Mouse (Mus musculus): ENCODE results near the gene Sobp. TPM values are rescaled to one million over a fixed set of nuclear protein-coding genes. Genes with fewer than 3 reads are reported as not detected.

Sobp gene
- polyA plus RNA-seq, 1 experiment from 2014 or later, result 15.6 TPM

GRCm38 (mm10) chr10:43173828-43174325 lies 453 bp downstream of the Sobp start:
- H3K27ac ChIP-seq, result peak overlapping the region; percentile 99
- peaks cover 9% of the 10 kb centered on the region for H3K27me3 ChIP-seq
- H3K9me3 ChIP-seq, result no peaks in the 10 kb centered on the region
- H3K36me3 ChIP-seq, result no peaks in the 10 kb centered on the region
- H3K4me2 ChIP-seq (replicated peaks), result peak overlapping the region; percentile 78
- peaks cover 44% of the 10 kb centered on the region for H3K4me1 ChIP-seq (replicated peaks)
- ATAC-seq, result peak; percentile 72
- H3K4me3 ChIP-seq (replicated peaks), result peak overlapping the region; percentile 89
- WGBS, result 0% methylated on average over 27 of the region's 38 CpGs
- H3K9ac ChIP-seq (replicated peaks), result peak overlapping the region; percentile 98

DNA sequence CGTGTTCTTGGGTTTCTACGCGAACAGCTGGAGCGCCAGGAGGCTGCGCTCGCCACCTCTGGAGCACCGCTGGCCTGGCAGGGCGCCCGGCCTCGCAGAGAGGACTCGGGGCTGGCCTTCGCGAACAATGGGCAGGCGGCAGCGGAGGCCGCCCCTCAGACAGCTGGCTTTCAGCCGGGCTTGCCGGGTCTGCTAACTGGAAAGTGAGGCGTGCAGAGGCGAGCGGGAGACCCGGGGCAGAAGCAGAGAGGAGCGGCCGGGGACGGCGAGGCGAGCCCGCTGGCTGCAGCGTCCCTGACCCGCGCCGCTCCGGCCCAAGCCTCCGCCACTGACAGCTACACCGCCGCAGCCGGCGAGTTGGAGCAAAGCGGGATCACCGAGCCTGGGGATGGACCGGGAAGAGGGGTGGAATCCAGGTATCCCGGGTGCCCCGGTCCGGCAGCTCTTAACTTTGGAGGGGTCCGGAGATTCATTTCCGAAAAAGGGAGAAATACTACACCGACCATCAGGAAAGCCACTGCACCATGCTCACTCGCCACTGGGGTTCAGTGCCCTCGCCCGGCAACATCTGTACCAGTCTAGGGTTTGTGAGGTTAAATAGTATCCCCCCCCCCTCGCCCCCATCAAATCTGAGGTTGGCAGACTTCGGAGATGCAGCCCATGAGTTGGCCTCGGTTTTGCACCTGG lies 1.0 kb downstream of the Sobp start:
- Histone ChIP-seq H3K9ac (replicated peaks) (peak overlapping the region; percentile 98), H3K27me3 (peaks cover 9% of the 10 kb centered on the region), H3K36me3 (no peaks in the 10 kb centered on the region), H3K4me2 (replicated peaks) (peak overlapping the region; percentile 78), H3K4me1 (replicated peaks) (peaks cover 47% of the 10 kb centered on the region), H3K4me3 (replicated peaks) (peak overlapping the region; percentile 89), H3K27ac (peak overlapping the region; percentile 99), H3K9me3 (no peaks in the 10 kb centered on the region)
- under 1% methylated on average over 53 of the region's 53 CpGs for WGBS
- ATAC-seq, result peak; percentile 41

GRCm38 (mm10) chr10:43172554-43172953 lies 1.8 kb downstream of the Sobp start:
- Histone ChIP-seq H3K27me3 (peaks cover 9% of the 10 kb centered on the region), H3K36me3 (no peaks in the 10 kb centered on the region), H3K4me3 (replicated peaks) (peak overlapping the region; percentile 89), H3K9ac (replicated peaks) (peak overlapping the region; percentile 98), H3K4me1 (replicated peaks) (peaks cover 54% of the 10 kb centered on the region), H3K27ac (no peak overlapping the region), H3K4me2 (replicated peaks) (peak overlapping the region; percentile 78), H3K9me3 (no peaks in the 10 kb centered on the region)
- 2% methylated on average over 8 of the region's 8 CpGs for WGBS
- ATAC-seq, result no peak

DNA sequence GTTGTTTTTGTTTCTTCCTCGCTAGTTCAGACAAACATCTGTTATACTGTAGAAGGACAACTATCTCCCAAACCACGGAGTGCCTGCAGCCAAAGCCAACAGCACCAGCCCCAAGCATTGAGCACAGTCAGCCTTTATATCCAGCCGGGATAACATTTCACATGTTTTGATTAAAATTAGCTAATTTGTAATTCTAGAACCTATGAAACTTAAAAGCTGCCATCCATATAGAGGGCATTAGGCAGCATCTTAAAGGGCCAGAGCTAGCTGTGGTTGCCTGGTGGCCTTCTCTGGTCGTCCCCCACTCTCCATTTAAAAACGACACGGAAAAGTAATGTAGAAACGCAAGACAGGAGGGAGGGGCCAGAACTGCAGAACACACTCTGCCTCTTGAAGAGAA lies 2.3 kb downstream of the Sobp start:
- Histone ChIP-seq H3K4me3 (replicated peaks) (peak overlapping the region; percentile 89), H3K4me1 (replicated peaks) (peaks cover 57% of the 10 kb centered on the region), H3K27me3 (peaks cover 7% of the 10 kb centered on the region), H3K9me3 (no peaks in the 10 kb centered on the region), H3K9ac (replicated peaks) (peak overlapping the region; percentile 98), H3K36me3 (no peaks in the 10 kb centered on the region), H3K4me2 (replicated peaks) (peak overlapping the region; percentile 78), H3K27ac (no peak overlapping the region)
- ATAC-seq, result no peak
- 5% methylated on average over 7 of the region's 7 CpGs for WGBS

DNA sequence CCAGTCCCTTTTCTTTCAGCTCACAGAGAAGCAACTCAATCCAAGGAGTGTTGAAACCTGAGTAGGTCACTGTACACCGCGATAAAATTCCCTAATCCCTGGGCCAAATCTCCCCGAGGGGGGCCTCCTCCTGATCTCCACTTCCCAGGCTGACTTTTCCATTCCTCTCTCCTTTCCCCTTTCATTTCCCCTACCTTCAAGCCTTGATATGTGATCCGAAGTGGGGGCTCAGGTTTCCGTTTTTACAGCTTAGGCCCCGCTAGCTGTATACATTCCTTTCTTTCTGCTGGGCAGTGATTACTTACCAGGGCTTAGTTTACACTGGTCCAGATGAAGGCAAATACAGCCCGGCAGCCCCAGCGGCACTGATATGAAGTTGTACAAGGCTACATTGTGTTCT lies 3.2 kb downstream of the Sobp start:
- Histone ChIP-seq H3K4me2 (replicated peaks) (peak overlapping the region; percentile 78), H3K36me3 (no peaks in the 10 kb centered on the region), H3K27me3 (peaks cover 2% of the 10 kb centered on the region; the same call in 1 of the 2 replicates), H3K9me3 (peaks cover 2% of the 10 kb centered on the region; the same call in 1 of the 2 replicates), H3K4me3 (replicated peaks) (peak overlapping the region; percentile 89), H3K27ac (peak overlapping the region; percentile 44; the same call in 1 of the 2 replicates), H3K9ac (replicated peaks) (peak overlapping the region; percentile 67), H3K4me1 (replicated peaks) (peaks cover 57% of the 10 kb centered on the region)
- WGBS, result 2% methylated on average over 8 of the region's 8 CpGs
- no peak for ATAC-seq

GRCm38 (mm10) chr10:43168847-43169246 lies 5.5 kb downstream of the Sobp start:
- no peak overlapping the region for H3K27ac ChIP-seq
- peaks cover 49% of the 10 kb centered on the region for H3K4me1 ChIP-seq (replicated peaks)
- peaks cover 2% of the 10 kb centered on the region; the same call in 1 of the 2 replicates for H3K9me3 ChIP-seq
- no peak overlapping the region for H3K9ac ChIP-seq (replicated peaks)
- H3K4me2 ChIP-seq (replicated peaks), result peak overlapping the region; percentile 11
- H3K27me3 ChIP-seq, result no peaks in the 10 kb centered on the region
- ATAC-seq, result no peak
- no peak overlapping the region for H3K4me3 ChIP-seq (replicated peaks)
- WGBS, result 75% methylated on average over 7 of the region's 7 CpGs
- H3K36me3 ChIP-seq, result no peaks in the 10 kb centered on the region

- H3K36me3 ChIP-seq, result no peaks in the 10 kb centered on the region
- peaks cover 2% of the 10 kb centered on the region; the same call in 1 of the 2 replicates for H3K9me3 ChIP-seq
- H3K4me3 ChIP-seq (replicated peaks), result no peak overlapping the region
- H3K27me3 ChIP-seq, result no peaks in the 10 kb centered on the region
- H3K9ac ChIP-seq (replicated peaks), result no peak overlapping the region
- H3K27ac ChIP-seq, result no peak overlapping the region
- no peak for ATAC-seq
- peaks cover 48% of the 10 kb centered on the region for H3K4me1 ChIP-seq (replicated peaks)
- H3K4me2 ChIP-seq (replicated peaks), result no peak overlapping the region
- WGBS, result 97% methylated on average over 3 of the region's 3 CpGs
These were observed 7.5 kb downstream of the Sobp start for GRCm38 (mm10) chr10:43166817-43167216.

- 97% methylated on average over 1 of the region's 1 CpGs for WGBS
- Histone ChIP-seq H3K27ac (no peak overlapping the region), H3K4me3 (replicated peaks) (no peak overlapping the region), H3K4me2 (replicated peaks) (no peak overlapping the region), H3K9me3 (peaks cover 2% of the 10 kb centered on the region; the same call in 1 of the 2 replicates), H3K4me1 (replicated peaks) (peaks cover 43% of the 10 kb centered on the region), H3K9ac (replicated peaks) (no peak overlapping the region), H3K36me3 (no peaks in the 10 kb centered on the region), H3K27me3 (no peaks in the 10 kb centered on the region)
- ATAC-seq, result no peak
These were observed 8.2 kb downstream of the Sobp start for GRCm38 (mm10) chr10:43166146-43166545.

- WGBS, result 95% methylated on average over 2 of the region's 2 CpGs
- H3K27ac ChIP-seq, result no peak overlapping the region
- no peaks in the 10 kb centered on the region for H3K27me3 ChIP-seq
- ATAC-seq, result no peak
- H3K9me3 ChIP-seq, result peaks cover 2% of the 10 kb centered on the region; the same call in 1 of the 2 replicates
- peaks cover 6% of the 10 kb centered on the region for H3K36me3 ChIP-seq
- H3K4me2 ChIP-seq (replicated peaks), result no peak overlapping the region
- no peak overlapping the region for H3K9ac ChIP-seq (replicated peaks)
- H3K4me1 ChIP-seq (replicated peaks), result peaks cover 28% of the 10 kb centered on the region
- H3K4me3 ChIP-seq (replicated peaks), result no peak overlapping the region
These were observed 9.9 kb downstream of the Sobp start for GRCm38 (mm10) chr10:43164406-43164805.

- peaks cover 6% of the 10 kb centered on the region for H3K36me3 ChIP-seq
- no peaks in the 10 kb centered on the region for H3K27me3 ChIP-seq
- H3K4me1 ChIP-seq (replicated peaks), result peaks cover 18% of the 10 kb centered on the region
- peak overlapping the region; percentile 6; the same call in 1 of the 2 replicates for H3K4me3 ChIP-seq (replicated peaks)
- H3K4me2 ChIP-seq (replicated peaks), result peak overlapping the region; percentile 27
- H3K9me3 ChIP-seq, result peaks cover 2% of the 10 kb centered on the region; the same call in 1 of the 2 replicates
- no peak overlapping the region for H3K9ac ChIP-seq (replicated peaks)
- ATAC-seq, result peak; percentile 73
- peak overlapping the region; percentile 81 for H3K27ac ChIP-seq
- 50% methylated on average over 12 of the region's 12 CpGs for WGBS
These were observed 12.0 kb downstream of the Sobp start for GRCm38 (mm10) chr10:43162318-43162717.

DNA sequence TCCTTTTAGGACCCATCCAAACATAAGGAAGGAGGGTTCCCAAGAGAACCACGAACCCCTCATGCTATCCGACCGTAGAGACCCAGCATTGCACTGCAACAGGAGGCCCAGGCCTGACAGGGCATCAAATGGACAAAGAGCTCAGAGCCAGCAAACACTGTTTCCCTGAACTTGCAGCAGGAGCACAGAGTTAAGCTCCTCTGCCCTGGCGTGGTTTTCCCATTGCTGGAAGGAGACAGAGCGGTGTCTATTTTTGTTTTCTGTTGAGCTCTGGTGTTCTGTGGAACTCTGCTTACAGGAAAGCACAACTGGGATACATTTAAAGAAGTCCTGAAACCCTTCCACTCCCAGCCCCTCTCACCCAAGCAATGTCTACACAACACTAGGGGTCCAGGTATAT lies 15.0 kb downstream of the Sobp start:
- H3K27me3 ChIP-seq, result no peaks in the 10 kb centered on the region
- peaks cover 36% of the 10 kb centered on the region for H3K4me1 ChIP-seq (replicated peaks)
- H3K9me3 ChIP-seq, result no peaks in the 10 kb centered on the region
- no peak overlapping the region for H3K4me2 ChIP-seq (replicated peaks)
- no peak overlapping the region for H3K4me3 ChIP-seq (replicated peaks)
- H3K36me3 ChIP-seq, result peaks cover 10% of the 10 kb centered on the region
- no peak for ATAC-seq
- WGBS, result 74% methylated on average over 5 of the region's 5 CpGs
- no peak overlapping the region for H3K9ac ChIP-seq (replicated peaks)
- no peak overlapping the region for H3K27ac ChIP-seq

DNA sequence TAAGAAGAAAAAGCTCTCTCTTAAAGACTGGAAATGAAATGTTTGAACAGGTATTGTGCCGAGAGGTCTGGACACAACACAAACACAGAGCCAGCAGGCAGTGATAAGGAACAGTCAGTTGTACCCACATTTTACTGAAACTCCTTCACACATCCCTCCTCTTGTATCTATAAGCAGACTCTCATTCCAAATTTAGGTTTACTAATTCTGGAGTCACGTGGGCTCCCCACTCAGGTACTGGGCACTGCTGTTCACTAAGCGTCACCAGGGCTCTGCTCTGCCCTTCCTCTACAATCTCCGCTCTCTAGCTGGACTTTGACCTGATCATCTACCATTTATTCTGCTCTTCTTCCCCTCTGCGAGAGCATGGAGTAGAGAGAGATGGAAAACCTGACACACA lies 15.4 kb downstream of the Sobp start:
- 91% methylated on average over 5 of the region's 5 CpGs for WGBS
- Histone ChIP-seq H3K4me3 (replicated peaks) (no peak overlapping the region), H3K27me3 (no peaks in the 10 kb centered on the region), H3K9ac (replicated peaks) (no peak overlapping the region), H3K27ac (no peak overlapping the region), H3K4me1 (replicated peaks) (peaks cover 40% of the 10 kb centered on the region), H3K4me2 (replicated peaks) (no peak overlapping the region), H3K36me3 (peaks cover 10% of the 10 kb centered on the region), H3K9me3 (no peaks in the 10 kb centered on the region)
- no peak for ATAC-seq

Measured in midbrain, embryonic 13.5 days (tissue).